Mouse (Mus musculus): ENCODE data around the gene Mlkl.
"Not testable (repeated sequence)": the region's sequence is repeated elsewhere in the genome, so short reads cannot be mapped to it uniquely, and the experiment has no call there.

The Mlkl gene

GRCm38 (mm10) chr8:111312758-111313162, 25.2 kb downstream of the Mlkl start:
- DNase-seq: no peak

DNA sequence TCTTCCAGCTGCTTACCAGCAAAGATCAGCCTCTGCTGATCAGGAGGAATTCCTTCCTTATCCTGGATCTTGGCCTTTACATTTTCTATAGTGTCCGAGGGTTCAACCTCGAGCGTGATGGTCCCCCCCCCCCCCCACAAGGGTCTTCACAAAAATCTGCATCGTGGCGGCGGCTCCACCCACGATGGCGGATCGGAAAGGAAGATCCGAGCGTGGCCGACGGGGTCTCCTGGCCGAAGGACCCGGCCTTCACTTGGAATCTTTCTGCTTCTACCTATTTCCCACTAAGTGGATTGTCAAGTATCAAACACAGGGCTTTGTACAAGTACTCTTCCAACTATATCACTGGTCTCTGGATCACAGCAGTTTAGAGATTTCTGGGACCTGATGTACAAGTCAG, 28.0 kb downstream of the Mlkl start:
- DNase-seq: not testable (repeated sequence)

- no peak for DNase-seq
Observed at GRCm38 (mm10) chr8:111305031-111305730, 32.8 kb downstream of the Mlkl start.

DNA sequence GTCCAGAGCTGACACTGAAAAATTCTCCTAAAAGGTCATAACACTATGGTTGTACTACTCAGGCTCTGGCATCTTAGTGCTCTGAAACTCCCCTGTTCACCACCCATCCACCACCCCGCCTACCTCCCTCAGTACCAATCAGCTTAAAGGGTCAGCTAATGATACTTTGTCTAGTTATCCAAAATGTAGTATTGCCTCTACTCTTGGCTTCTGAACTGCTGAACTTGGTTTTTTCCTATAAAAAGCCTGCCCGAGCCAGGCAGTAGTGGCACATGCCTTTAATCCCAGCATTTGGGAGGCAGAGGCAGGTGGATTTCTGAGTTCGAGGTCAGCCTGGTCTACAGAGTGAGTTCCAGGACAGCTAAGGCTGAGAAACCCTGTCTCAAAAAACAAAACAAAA, 33.6 kb downstream of the Mlkl start:
- no peak for DNase-seq

DNA sequence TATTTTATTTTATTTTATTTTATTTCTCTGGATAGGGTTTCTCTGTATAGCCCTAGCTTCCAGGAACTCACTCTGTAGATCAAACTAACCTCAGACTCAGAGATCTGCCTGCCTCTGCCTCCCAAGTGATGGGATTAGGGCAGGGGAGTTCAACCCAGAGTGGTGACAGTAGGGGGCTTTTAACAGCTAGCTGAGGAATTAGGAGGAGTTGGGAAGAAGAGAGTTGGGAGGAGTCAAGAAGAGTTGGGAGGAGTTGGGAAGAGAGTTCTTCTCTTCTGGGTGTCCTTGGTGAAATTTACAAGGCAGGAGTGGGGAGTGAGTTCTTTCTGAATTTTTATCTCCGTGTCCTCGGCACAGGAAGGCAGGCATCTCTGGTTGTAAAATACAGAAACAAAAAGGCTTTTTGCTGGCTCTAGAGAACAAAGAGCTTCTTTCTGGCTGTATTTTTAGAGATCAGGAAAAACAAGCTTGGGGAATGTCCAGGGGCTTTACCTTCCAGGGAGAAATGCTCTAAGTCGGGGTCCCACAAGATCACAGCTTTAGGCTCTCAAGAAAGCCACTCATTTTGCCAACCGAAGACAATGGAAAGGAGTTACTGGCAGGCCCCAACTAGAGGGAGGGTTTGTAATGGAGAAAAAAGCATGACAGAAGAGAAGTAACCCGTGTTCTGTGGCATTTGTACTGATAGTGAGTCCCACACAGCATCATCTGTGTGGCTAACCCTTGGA, 34.7 kb downstream of the Mlkl start:
- DNase-seq: not testable (repeated sequence)

- DNase-seq: no peak
Observed at GRCm38 (mm10) chr8:111300597-111301546, 37.1 kb downstream of the Mlkl start.

DNA sequence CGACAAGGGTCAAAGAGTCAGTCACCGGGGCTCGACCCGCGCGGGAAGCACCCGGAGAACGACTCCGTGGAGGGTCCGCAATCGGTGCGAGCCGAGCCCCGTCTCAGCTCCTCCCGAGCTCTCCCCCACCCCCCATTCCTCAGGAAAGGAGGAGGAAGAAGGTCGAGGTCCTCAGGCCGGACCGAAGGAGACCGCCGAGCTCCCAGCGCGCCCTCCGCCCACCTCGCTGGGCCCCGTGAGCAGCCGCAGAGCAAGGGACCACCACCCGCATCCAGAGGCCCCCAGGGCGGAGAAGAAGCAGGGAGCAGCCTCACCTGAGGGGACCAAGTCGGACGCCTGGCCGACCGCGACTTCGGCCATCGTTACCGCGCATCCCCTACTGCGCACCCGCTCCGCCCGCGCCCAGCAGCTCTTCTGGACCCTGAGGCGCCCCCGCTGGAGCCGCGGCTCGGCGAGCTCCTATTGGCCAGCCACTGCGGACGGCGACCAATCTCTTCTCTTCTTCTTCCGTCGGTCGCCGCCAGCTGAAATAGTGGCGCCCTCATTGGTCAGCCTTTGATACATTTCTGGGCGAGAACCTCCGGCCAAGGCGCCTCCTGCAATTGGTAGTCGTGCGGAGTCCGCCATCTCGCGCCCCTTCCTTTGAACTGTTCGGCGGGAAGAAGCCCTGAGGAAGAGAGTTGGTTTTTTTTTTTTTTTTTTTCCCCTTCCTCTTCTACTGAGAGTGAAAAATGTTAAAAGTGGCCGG, 38.0 kb downstream of the Mlkl start, which contains the start of gene Rfwd3:
TSS of gene Rfwd3 (minus strand) at position 402 of the 748 bp plus-strand sequence.
- DNase-seq: peak; percentile 97 to 99

DNA sequence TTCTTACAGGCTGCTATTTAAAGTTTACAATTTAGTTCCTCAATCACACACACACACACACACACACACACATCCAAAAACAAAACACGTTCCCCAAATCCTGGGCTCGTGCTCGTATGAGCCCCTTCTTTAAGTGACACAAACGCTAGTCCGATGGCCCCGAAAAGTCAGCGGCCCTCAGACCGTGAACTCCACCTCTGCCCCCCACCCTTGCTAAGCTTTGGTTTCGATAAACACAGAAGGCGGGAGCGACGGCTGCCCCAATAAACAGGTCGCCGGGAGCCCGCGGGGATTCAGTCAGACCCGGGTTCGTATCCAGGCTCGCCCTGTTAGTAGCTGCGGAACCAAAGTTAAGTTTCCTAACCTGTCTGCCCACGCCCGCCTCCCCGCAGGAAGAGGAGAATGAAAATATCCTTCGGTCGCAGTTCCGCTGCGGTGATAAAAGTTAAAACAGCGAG, 38.6 kb downstream of the Mlkl start:
- DNase-seq: peak; percentile 56 to 72

- no peak for DNase-seq
Observed at GRCm38 (mm10) chr8:111298011-111298410, 40.0 kb downstream of the Mlkl start.

DNA sequence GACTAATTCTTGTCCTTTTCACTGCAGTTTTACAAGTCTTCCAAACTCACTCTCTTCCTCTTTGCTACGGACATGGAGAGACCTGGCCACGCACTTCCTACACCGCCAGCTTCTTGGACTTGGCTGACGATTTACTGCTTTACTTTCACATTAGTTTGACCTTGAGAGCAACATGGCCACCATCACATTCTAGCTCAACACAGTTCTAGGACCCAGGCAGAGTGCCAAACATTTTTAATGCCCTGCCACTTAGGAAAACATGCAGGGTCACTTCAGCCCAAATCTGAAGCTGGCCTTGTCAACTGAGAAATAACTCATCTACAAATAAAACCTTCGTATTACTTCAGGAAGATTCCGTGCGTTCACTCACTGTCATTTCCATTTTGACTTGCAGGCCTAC, 46.2 kb downstream of the Mlkl start:
- DNase-seq: no peak

GRCm38 (mm10) chr8:111290586-111290985, 47.4 kb downstream of the Mlkl start:
- DNase-seq: no peak

DNA sequence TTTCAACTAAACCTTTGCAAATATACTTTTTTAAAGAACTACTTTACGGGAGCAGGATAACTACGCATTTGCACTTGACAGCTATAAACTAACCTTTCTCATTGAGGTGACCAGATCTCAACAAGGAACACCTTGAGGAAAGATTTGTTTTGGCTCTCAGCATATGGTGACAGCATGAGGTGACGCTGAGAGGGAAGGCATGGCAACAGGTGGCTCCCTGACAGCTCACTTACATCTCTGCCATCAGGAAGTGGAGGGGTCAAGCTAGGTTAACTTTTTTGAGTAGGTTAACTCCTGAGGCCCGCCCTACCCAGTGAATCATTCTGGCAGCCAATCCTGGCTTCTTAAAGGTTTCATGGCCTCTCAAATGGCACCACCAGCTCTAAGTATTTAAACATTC, 52.4 kb downstream of the Mlkl start:
- DNase-seq: no peak

GRCm38 (mm10) chr8:111282093-111282492, 55.9 kb downstream of the Mlkl start:
- DNase-seq: no peak

GRCm38 (mm10) chr8:111268277-111268676, 69.7 kb downstream of the Mlkl start:
- no peak for DNase-seq

- peak in 1 of 2 experiments; percentile 5 for DNase-seq
Observed at GRCm38 (mm10) chr8:111266161-111266560, 71.8 kb downstream of the Mlkl start.

DNA sequence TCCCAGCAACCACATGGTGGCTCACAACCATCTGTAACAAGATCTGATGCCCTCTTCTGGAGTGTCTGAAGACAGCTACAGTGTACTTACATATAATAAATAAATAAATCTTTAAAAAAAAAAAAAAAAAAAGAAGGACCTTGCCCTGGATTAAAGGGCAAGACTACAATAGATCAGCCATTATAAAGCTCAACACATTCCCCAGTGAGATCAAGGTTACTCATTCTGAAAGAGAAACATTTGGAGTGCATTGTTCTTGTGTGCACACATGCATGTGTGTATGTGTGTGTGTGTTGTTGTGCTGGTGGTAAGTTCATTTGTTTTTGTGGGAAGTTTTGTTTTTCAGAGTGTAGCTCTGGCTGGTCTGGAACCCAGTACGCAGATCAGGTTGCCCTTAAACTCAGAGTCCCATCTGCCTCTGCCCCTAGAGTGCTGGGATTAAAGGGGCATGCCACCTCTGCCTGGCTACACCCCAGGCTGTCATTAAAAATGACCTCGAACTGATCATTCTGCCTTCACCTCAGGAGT, 73.2 kb downstream of the Mlkl start:
- DNase-seq: no peak

DNA sequence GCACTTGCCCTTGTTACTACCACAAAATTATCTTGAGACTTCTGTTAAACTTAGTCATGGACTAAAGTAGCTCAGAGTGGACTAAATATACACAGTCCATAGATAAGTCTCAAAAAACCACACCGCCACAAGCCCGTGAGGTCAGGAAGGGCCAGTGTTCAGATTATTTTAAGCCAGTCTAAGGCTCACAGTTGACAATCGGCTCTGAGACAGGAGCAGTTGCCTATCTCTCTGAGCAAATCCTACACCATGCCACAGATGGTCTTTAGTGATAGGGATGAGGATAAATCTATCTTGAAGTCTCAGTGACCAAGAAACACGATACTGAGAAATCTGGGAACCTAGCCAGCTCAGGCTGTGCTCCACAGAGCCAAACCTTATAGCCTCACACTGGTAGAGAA, 76.0 kb downstream of the Mlkl start:
- DNase-seq: no peak

Measured in lung, postnatal 4 days (tissue).